Mouse (Mus musculus) cerebellum, adult 2 months (tissue): Measurements from ENCODE around the gene Ush2a.

Experiments used
- CTCF ChIP-seq: fragments of 200-500 bp; IDR thresholded peaks from 2 replicates; pipeline ENCODE4 v1.5.1; 2011; ENCODE audit warnings: low read depth, mild to moderate bottlenecking, control low read depth, low read length, moderate library complexity, borderline replicate concordance; ENCODE audit not compliant: insufficient read depth
- POLR2A ChIP-seq: fragments of 200-500 bp; IDR thresholded peaks from 2 replicates; pipeline ENCODE4 v1.6.1; 2011; ENCODE audit warnings: low read length, control low read depth, borderline replicate concordance; ENCODE audit not compliant: insufficient read depth

GRCm38 (mm10) chr1:188716886-188717285 is 455.1 kb downstream of the Ush2a start:
- TF ChIP-seq POLR2A (no peak), CTCF (no peak)
